Mouse (Mus musculus) gastrocnemius, postnatal 36 days (tissue): ENCODE results near the gene 4930455H04Rik. TPM values are rescaled to one million over a fixed set of nuclear protein-coding genes. Genes with fewer than 3 reads are reported as not detected.
A peak's percentile ranks its signal among the peaks of the same experiment; 100 is the strongest.

Source experiments
- DNase-seq, 2 experiments: peaks; one replicate each; pipeline ENCODE4 v3.0.0; 2022
- intact Hi-C: fragments of 180-260 bp; cut with DNase I; formaldehyde crosslinking; loops from one replicate; pipeline ENCODE4 v1.15.1; 2025
- total RNA-seq, 2 experiments: library from RNA; stranded (reverse); gene quantifications; 2 replicates each; pipeline ENCODE4 v1.2.3; 2021

4930455H04Rik gene
- total RNA-seq, 2 experiments from 2014 or later, result 0.31 TPM; not detected in 1

GRCm38 (mm10) chr3:116966225-116966624, 1.8 kb upstream of the 4930455H04Rik start:
- no peak for DNase-seq
- intact Hi-C loops, result loop anchor here (5.0 kb wide), 1 partner anchor 96 kb away; no protein-coding TSS in a partner anchor

- intact Hi-C loops, result loop anchor here (5.0 kb wide), 1 partner anchor 96 kb away; no protein-coding TSS in a partner anchor
- no peak for DNase-seq
Observed at GRCm38 (mm10) chr3:116966800-116967199, 1.3 kb upstream of the 4930455H04Rik start.

- intact Hi-C loops, result loop anchor here (5.0 kb wide), 1 partner anchor 95 kb away; no protein-coding TSS in a partner anchor
- DNase-seq, result no peak
Observed at GRCm38 (mm10) chr3:116967436-116967835, 631 bp upstream of the 4930455H04Rik start.

- peak in 1 of 2 experiments; percentile 55 for DNase-seq
- intact Hi-C loops, result loop anchor here (5.0 kb wide), 1 partner anchor 94 kb away; no protein-coding TSS in a partner anchor
Observed at GRCm38 (mm10) chr3:116968540-116968997, 502 bp downstream of the 4930455H04Rik start, which contains the start of gene Palmd. Gene Palmd (minus strand): TSS chr3:116968987.

- intact Hi-C loops, result loop anchor here (5.0 kb wide), 1 partner anchor 93 kb away; no protein-coding TSS in a partner anchor
- no peak for DNase-seq
Observed at GRCm38 (mm10) chr3:116969003-116969402, 936 bp downstream of the 4930455H04Rik start.

- no peak for DNase-seq
- intact Hi-C loops, result loop anchor here (5.0 kb wide), 2 partner anchors 62 to 93 kb away; no protein-coding TSS in a partner anchor
Observed at GRCm38 (mm10) chr3:116969786-116970185, 1.7 kb downstream of the 4930455H04Rik start.

GRCm38 (mm10) chr3:116981811-116982575, 13.9 kb downstream of the 4930455H04Rik start:
- intact Hi-C loops, result no loop called here

GRCm38 (mm10) chr3:116985042-116985455, 17.0 kb downstream of the 4930455H04Rik start:
- intact Hi-C loops, result no loop called here

More at GRCm38 (mm10) chr3:116981811-116982575, 13.9 kb downstream of the 4930455H04Rik start:
- DNase-seq, result no peak

GRCm38 (mm10) chr3:116985741-116986140, 17.7 kb downstream of the 4930455H04Rik start:
- DNase-seq, result no peak
- intact Hi-C loops, result no loop called here

More at GRCm38 (mm10) chr3:116985042-116985455, 17.0 kb downstream of the 4930455H04Rik start:
- DNase-seq, result no peak

GRCm38 (mm10) chr3:116986451-116986850, 18.4 kb downstream of the 4930455H04Rik start:
- no peak for DNase-seq
- intact Hi-C loops, result no loop called here

- no peak for DNase-seq
- intact Hi-C loops, result no loop called here
Observed at GRCm38 (mm10) chr3:116988221-116988620, 20.2 kb downstream of the 4930455H04Rik start.

GRCm38 (mm10) chr3:116991180-116991579, 23.1 kb downstream of the 4930455H04Rik start:
- no peak for DNase-seq
- intact Hi-C loops, result no loop called here

GRCm38 (mm10) chr3:116993011-116993410, 24.9 kb downstream of the 4930455H04Rik start:
- intact Hi-C loops, result no loop called here
- no peak for DNase-seq

- intact Hi-C loops, result no loop called here
- no peak for DNase-seq
Observed at GRCm38 (mm10) chr3:117001686-117002485, 33.8 kb downstream of the 4930455H04Rik start.

GRCm38 (mm10) chr3:117003379-117003778, 35.3 kb downstream of the 4930455H04Rik start:
- no peak for DNase-seq
- intact Hi-C loops, result no loop called here

- no peak for DNase-seq
- intact Hi-C loops, result no loop called here
Observed at GRCm38 (mm10) chr3:117006636-117007035, 38.6 kb downstream of the 4930455H04Rik start.

- no peak for DNase-seq
- intact Hi-C loops, result no loop called here
Observed at GRCm38 (mm10) chr3:117007340-117007739, 39.3 kb downstream of the 4930455H04Rik start.

- no peak for DNase-seq
- intact Hi-C loops, result no loop called here
Observed at GRCm38 (mm10) chr3:117010182-117010581, 42.1 kb downstream of the 4930455H04Rik start.

- no peak for DNase-seq
- intact Hi-C loops, result no loop called here
Observed at GRCm38 (mm10) chr3:117020319-117020718, 52.3 kb downstream of the 4930455H04Rik start.

- DNase-seq, result no peak
- intact Hi-C loops, result no loop called here
Observed at GRCm38 (mm10) chr3:117021907-117022306, 53.8 kb downstream of the 4930455H04Rik start.

- intact Hi-C loops, result no loop called here
Observed at GRCm38 (mm10) chr3:117024111-117024510, 56.0 kb downstream of the 4930455H04Rik start.

More at GRCm38 (mm10) chr3:117024111-117024510, 56.0 kb downstream of the 4930455H04Rik start:
- no peak for DNase-seq
